Mouse (Mus musculus): ENCODE measurements at regions not wholly inside any gene's neighbourhood (a gene's known extent, or its start where the extent isn't known, plus 50 kb on each side); places are given as distances from the start of the nearest gene placed in this dataset.
"Not testable (repeated sequence)": the region's sequence is repeated elsewhere in the genome, so short reads cannot be mapped to it uniquely, and the experiment has no call there.

DNA sequence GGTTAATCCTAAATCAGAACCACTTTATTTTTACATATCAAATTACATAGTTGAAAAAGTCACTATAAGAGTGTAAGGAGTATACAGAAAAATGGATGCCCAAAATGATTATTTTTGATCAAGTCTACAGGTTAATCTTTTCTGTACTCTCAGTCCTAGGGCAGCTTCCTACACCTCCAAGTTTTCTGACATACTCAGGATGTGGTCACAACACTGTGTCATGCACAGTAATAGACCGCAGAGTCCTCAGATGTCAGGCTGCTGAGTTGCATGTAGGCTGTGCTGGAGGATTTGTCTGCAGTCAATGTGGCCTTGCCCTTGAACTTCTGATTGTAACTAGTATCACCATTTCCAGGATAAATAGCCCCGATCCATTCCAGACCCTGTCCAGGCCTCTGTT, 925.1 kb downstream of the Adam6a start:
- Histone ChIP-seq H3K27ac (no peak overlapping the region), H3K4me3 (no peak overlapping the region)
- no peak for DNase-seq (ENCODE audit: extremely low spot score in 1 of 2, low spot score in 2 of 2)
- intact Hi-C loops (cut with DNase I), result no loop called here
- TF ChIP-seq CTCF (IDR thresholded peaks at IDR 0.05), result no peak

DNA sequence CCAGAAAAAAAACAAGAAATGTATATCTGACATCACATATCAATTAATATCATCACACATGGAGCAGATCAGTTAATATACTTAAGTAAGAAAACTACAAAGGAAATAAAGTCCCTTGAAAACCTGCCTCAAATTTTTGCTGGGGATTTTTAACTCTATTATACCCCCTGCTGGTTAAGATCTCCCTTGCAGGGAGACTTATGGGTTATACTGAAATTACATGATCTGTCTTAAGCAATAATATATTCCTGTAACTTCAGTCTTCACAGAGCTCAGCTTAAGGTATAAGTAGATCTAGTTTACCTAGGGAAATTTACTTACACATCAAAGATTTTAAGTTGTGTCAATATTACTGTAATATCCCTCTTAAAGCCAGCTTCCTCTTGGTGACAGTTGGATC, 929.0 kb downstream of the Adam6a start:
- H3K27ac ChIP-seq; H3K4me3 ChIP-seq; DNase-seq (ENCODE audit: extremely low spot score in 1 of 2, low spot score in 2 of 2); intact Hi-C loops (cut with DNase I): not testable (repeated sequence)

DNA sequence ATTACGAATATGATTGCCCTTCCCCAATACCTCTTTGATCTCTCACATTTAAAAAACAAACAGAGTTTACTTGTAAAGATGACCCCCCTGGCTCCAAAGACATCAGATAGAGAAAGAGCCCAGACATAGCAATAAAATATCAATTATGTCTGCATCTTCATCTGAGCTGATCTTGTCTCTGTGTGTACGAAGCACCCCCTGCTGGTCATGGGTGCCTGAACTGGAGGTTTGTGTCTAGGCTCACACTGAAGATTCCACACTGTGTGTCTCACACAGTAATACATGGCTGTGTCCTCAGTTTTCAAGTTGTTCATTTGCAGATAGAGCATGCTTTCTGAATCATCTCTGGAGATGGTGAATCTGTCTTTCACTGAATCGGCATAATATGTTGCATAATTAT, 935.0 kb downstream of the Adam6a start:
- intact Hi-C loops (cut with DNase I), result loop anchor here (5.0 kb wide), 1 partner anchor 44 kb away; no protein-coding TSS in a partner anchor
- no peak for TF ChIP-seq CTCF (IDR thresholded peaks at IDR 0.05)
- no peak overlapping the region for H3K4me3 ChIP-seq
- no peak overlapping the region for H3K27ac ChIP-seq
- no peak for DNase-seq (ENCODE audit: extremely low spot score in 1 of 2, low spot score in 2 of 2)

DNA sequence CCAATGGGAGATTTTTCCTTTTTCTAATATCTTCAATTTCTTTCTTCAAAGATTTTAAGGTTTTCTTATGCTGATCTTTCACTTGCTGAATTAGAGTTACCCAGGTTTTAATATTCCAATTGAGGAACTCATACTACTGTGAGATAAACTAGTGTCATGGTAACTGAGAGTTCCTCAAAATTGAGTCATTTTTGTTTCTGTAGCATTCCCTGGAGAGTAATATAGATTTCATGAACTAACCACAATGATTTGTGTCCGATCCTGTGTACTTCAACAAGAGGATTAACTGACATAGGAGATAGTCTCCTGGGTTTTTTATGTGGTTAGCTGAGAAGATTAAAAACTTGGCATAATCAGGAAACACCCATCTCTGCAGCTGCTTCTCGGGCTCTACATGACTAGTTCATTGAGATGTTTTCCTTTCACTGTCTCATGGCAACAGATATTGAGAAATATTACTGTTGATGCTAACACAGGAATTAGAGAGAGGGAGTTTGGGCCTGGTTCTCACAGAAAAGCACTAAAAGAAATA, 949.9 kb downstream of the Adam6a start:
- DNase-seq (ENCODE audit: extremely low spot score in 1 of 2, low spot score in 2 of 2); intact Hi-C loops (cut with DNase I); H3K4me3 ChIP-seq; H3K27ac ChIP-seq: not testable (repeated sequence)

DNA sequence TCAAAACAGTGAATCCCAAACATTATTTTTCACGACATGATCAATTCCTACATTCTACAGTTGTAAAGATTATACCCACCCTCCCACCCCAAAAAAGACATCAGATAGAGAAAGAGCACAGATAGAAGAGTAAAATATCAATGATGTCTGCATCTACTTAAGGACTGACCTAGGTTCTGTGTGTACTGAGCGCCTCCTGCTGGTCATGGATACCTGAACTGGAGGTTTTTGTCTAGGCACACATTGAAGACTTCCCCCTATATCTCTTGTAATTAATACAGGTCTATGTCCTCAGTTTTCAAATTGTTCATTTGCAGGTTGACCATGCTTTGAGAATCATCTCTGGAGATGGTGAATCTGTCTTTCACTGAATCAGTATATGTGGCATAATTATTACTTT, 952.0 kb downstream of the Adam6a start:
- H3K4me3 ChIP-seq, result no peak overlapping the region
- no peak for DNase-seq (ENCODE audit: extremely low spot score in 1 of 2, low spot score in 2 of 2)
- no peak for TF ChIP-seq CTCF (IDR thresholded peaks at IDR 0.05)
- intact Hi-C loops (cut with DNase I), result no loop called here
- H3K27ac ChIP-seq, result no peak overlapping the region

DNA sequence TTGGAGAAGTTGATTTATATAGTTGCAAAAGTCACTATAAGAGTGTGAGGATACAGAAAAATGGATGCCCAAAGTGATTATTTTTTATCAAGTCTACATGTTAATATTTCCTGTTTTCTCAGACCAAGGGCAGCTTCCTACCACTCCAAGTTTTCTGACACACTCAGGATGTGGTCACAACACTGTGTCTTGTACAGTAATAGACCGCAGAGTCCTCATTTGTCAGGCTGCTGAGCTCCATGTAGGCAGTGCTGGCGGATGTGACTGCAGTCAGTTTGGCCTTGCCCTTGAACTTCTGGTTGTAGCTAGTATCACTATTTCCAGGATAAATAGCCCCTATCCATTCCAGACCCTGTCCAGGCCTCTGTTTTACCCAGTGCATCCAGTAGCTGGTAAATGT, 969.4 kb downstream of the Adam6a start:
- no peak overlapping the region for H3K4me3 ChIP-seq
- no peak for TF ChIP-seq CTCF (IDR thresholded peaks at IDR 0.05)
- no peak for DNase-seq (ENCODE audit: extremely low spot score in 1 of 2, low spot score in 2 of 2)
- intact Hi-C loops (cut with DNase I), result no loop called here
- no peak overlapping the region for H3K27ac ChIP-seq

DNA sequence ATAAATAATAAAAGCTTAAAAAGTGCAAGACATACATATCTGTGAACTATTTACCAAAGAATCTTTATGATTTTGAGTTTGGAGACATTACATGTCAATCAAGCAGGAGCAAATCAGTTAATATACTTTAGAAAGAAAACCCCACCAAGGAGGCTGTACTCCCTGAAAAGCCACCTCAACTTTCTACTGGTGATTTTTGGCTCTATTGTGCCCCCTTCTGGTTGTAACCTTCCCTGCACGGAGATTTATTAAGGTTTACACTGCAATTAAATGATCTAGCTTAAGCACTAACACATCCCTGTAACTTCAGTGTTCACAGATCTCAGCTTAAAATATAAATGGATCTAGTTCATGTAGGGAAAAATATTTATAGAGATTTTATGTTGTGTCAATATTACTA, 998.4 kb downstream of the Adam6a start:
- H3K4me3 ChIP-seq; H3K27ac ChIP-seq; DNase-seq (ENCODE audit: extremely low spot score in 1 of 2, low spot score in 2 of 2); intact Hi-C loops (cut with DNase I): not testable (repeated sequence)

DNA sequence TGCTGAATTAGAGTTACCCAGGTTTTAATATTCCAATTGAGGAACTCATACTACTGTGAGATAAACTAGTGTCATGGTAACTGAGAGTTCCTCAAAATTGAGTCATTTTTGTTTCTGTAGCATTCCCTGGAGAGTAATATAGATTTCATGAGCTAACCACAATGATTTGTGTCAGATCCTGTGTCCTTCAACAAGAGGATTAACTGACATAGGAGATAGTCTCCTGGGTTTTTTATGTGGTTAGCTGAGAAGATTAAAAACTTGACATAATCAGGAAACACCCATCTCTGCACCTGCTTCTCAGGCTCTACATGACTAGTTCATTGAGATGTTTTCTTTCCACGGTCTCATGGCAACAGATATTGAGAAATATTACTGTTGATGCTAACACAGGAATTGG, 1001.2 kb downstream of the Adam6a start:
- intact Hi-C loops (cut with DNase I); H3K27ac ChIP-seq: not testable (repeated sequence)

DNA sequence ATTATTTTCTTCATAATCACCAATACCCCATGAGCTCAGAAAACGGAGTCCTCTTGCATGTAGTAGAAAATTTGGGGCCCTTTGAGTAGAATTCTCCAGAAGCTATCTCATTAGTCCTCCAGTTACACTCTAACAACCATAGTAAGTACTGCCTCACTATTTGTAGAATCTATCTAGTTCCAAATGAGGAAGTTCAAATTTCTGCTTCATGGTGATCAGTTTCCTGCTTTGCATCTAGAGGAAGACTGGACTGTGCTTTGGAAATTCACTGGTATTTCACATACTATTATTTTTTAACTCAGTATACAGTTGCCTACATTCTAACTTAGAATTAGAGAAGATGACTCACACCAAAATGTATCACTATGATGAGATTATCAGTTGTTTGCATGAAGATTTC, 1018.7 kb downstream of the Adam6a start:
- H3K4me3 ChIP-seq, result no peak overlapping the region
- TF ChIP-seq CTCF (IDR thresholded peaks at IDR 0.05), result no peak
- intact Hi-C loops (cut with DNase I), result no loop called here
- no peak overlapping the region for H3K27ac ChIP-seq
- DNase-seq (ENCODE audit: extremely low spot score in 1 of 2, low spot score in 2 of 2), result no peak

More for the DNA sequence above, 1001.2 kb downstream of the Adam6a start:
- not testable (repeated sequence) for H3K4me3 ChIP-seq; DNase-seq (ENCODE audit: extremely low spot score in 1 of 2, low spot score in 2 of 2)

DNA sequence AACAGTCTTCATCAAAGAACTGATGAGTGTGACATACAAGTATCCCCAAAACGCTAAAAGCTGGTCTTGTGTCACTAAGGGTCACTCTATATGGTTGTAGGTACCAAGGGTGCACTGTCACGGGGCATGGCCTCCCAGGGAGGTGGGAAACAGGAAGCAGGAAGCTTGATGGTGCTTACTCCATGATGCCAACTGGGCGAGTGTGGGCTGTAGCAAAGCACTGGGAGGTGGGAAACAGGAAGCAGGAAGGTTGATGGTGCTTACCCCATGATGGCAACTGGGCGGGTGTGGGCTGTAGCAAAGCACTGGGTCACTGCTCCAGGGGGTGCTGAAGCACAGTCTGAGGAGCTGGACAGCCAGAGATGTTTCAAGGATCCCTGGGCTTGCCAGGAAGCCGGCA, 1019.3 kb downstream of the Adam6a start:
- no peak for TF ChIP-seq CTCF (IDR thresholded peaks at IDR 0.05)
- intact Hi-C loops (cut with DNase I), result no loop called here

DNA sequence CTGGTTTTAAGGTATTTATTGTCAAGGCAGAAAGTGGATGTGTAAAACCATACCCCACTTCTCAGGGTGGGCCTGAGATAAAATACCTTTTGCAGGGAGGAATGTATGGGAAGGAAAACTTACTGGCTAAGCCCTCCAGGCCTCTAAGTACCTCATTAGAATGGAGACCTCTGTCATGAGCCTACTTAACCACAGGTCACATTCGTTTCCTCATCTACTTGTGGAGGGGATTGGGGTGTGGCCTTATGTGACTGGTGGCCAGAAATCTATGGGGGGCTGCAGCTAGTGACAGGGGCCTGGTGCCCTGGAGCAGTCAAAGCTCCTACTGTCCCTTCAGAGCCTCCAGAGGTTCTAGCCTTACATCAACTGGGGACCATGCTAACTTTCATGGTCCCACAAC, 1020.0 kb downstream of the Adam6a start:
- no peak overlapping the region for H3K27ac ChIP-seq
- TF ChIP-seq CTCF (IDR thresholded peaks at IDR 0.05), result no peak
- DNase-seq (ENCODE audit: extremely low spot score in 1 of 2, low spot score in 2 of 2), result no peak
- intact Hi-C loops (cut with DNase I), result no loop called here
- no peak overlapping the region for H3K4me3 ChIP-seq

More for the DNA sequence above, 1019.3 kb downstream of the Adam6a start:
- DNase-seq (ENCODE audit: extremely low spot score in 1 of 2, low spot score in 2 of 2), result no peak
- H3K27ac ChIP-seq, result no peak overlapping the region
- H3K4me3 ChIP-seq, result no peak overlapping the region

DNA sequence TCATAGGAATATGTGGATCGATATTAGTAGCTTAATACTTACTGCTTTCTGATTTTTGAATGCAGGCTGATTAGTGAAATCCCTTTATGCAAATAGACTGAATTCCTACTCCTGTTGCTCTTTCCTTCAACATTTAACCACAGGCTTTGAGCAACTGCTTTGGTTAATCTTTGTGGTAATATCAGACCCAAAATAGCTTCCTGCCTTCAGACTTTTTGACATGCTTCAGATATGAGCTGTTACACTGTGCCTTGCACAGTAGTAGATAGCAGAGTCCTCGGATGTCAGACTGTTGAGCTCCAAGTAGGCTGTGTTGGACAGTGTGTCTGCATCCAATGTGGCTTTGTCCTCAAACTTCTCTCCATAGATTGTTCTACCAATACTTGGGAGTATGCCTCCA, 1020.6 kb downstream of the Adam6a start:
- intact Hi-C loops (cut with DNase I), result no loop called here
- no peak for TF ChIP-seq CTCF (IDR thresholded peaks at IDR 0.05)
- no peak for DNase-seq (ENCODE audit: extremely low spot score in 1 of 2, low spot score in 2 of 2)
- Histone ChIP-seq H3K4me3 (no peak overlapping the region), H3K27ac (no peak overlapping the region)

DNA sequence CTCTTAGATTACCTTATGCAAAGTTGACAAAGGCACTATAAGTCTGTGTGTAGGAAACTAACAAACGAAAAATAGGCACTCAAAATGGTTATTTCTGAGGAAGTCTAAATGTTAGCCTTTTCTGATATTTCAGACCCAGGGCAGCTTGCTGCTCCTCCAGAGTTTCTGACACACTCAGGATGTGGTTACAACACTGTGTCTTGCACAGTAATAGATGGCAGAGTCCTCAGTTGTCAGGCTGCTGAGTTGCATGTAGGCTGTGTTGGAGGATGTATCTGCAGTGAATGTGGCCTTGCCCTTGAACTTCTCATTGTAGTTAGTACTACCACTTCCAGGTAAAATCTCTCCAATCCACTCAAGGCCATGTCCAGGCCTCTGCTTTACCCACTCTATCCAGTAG, 1039.7 kb downstream of the Adam6a start:
- intact Hi-C loops (cut with DNase I), result no loop called here
- Histone ChIP-seq H3K27ac (no peak overlapping the region), H3K4me3 (no peak overlapping the region)
- no peak for TF ChIP-seq CTCF (IDR thresholded peaks at IDR 0.05)
- no peak for DNase-seq (ENCODE audit: extremely low spot score in 1 of 2, low spot score in 2 of 2)

DNA sequence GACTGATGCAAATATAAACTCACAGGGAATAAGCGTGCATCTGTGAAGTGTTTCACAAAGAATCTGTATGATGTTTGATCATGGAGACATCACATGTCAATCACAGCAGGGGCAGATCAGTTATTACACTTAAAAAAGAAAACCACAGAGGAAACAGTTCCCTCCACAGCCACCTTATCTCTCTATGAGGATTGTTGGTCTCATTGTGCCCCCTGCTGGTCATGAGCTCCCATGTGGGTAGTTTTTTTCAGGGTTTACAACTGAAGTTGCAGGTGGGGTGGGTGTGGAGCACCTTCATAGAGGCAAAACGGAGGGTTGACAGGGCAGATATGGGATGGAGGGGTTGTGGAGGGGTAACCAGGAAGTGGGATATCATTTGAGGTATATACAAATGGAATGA, 1043.5 kb downstream of the Adam6a start:
- intact Hi-C loops (cut with DNase I), result no loop called here
- no peak for TF ChIP-seq CTCF (IDR thresholded peaks at IDR 0.05)

More for the DNA sequence above, 1043.5 kb downstream of the Adam6a start:
- no peak for DNase-seq (ENCODE audit: extremely low spot score in 1 of 2, low spot score in 2 of 2)
- no peak overlapping the region for H3K4me3 ChIP-seq
- no peak overlapping the region for H3K27ac ChIP-seq
